Mouse (Mus musculus) frontal cortex, adult 2 months (tissue): ENCODE measurements around the gene Cdk18. TPM values are rescaled to one million over a fixed set of nuclear protein-coding genes. Genes with fewer than 3 reads are reported as not detected.

Experiments
- DNase-seq, 2 experiments: peaks; one replicate each; pipeline ENCODE4 v3.0.0; 2022; ENCODE audit warnings: low spot score in 1 of 2; ENCODE audit errors: extremely low spot score in 1 of 2
- polyA plus RNA-seq: library from polyadenylated mRNA; depleted of rRNA; stranded (reverse); fragments of >200 nt; gene quantifications from 2 replicates; pipeline ENCODE4 v1.2.3, GENCODE M21; 2012

The Cdk18 gene
- polyA plus RNA-seq, 1 experiment, result 43.4 TPM

GRCm38 (mm10) chr1:132150817-132151601, 11.5 kb upstream of the Cdk18 start:
- DNase-seq, result no peak

- no peak for DNase-seq
Measured at GRCm38 (mm10) chr1:132150171-132150570, 10.7 kb upstream of the Cdk18 start.

DNA sequence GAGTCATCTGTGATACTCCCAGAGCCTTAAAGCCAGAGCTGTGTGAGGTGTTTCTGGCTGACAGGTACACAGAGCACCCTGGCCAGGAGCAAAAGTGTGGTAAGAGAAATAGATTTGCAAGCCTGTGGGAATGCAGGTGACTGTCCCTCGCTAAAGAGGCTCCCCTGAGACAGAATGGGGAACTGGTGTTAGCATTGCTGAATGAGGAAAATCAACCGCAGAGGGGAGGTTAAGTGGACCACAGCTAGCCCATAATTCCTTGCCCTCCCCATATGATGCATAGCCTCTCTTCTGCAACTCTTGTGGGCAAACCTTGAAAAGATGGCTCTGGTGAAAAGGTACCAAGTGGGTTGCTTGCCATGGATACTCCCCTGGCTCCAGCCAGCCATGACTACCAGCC, 9.9 kb upstream of the Cdk18 start:
- no peak for DNase-seq

DNA sequence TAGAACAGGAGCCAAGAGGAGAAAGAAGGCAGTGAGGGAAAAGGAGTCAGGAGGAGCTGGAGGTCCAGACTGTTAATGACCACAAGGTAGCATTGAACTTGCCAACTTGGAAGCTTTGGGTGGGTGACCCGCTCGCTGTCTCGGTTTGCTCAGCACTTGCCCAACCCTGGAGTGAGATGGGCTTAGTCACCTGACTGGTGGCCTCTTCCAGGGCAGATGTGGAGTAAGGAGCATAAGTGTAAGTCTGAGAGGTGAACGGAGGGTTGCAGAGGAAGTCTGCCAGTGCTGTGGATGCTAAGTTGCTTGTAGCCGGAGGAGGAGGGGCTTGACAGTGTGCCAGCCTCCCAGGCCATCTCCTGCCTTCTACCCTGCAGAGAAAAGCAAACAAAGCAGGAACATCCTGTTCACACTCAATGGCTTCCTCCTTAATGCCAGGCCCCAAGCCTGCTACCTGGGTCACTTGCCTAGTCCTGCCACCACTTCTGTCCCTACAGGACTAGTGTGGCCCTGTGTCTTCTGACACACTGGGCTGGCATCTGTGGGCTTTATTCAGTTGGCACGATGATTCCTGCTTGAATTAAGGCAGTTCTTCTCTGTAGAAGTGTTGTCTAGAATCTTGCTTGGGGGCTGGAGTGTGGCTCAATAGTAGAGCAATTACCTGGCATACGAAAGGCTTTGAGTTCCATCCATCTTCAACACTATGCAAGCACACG, 6.6 kb upstream of the Cdk18 start:
- DNase-seq, result no peak

DNA sequence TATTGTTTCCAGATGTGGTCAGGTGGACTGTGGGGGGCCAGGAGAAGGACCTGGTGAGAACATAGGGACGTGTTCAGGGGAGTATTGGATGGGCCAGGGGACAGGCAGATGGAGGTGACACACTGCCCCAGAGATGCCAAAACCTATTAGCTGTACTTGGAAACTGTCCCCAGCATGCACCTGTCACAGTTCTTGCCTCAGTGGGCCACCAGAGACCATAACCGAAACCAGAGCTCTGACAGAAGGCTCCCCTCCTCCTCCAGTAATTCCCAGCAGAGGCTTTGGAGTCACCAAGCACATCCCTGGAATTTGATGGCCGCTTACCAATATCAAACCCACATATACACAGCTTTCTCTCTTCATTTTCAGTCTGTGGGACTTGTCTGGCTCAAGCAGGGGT, 5.4 kb upstream of the Cdk18 start:
- DNase-seq, result no peak

DNA sequence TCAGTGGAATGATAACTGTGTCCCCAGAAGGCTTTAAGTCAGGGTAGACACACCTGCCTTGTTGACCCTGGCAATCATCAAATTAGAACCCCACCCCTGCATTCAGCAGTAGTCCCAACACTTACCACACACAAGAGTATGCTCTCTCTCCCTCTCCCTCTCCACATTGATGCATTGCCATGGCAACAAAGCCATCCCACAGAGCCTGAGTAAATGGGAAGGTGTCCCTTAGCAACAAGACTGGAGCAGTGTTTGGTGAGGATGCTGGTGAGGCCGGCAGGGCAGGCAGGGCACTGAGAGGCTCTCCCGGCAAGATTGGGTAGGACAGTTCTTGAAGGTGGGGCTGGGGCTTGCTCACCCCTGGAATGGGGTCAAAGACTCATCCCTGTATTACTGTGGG, 4.7 kb upstream of the Cdk18 start:
- DNase-seq, result peak; percentile 71 to 78

DNA sequence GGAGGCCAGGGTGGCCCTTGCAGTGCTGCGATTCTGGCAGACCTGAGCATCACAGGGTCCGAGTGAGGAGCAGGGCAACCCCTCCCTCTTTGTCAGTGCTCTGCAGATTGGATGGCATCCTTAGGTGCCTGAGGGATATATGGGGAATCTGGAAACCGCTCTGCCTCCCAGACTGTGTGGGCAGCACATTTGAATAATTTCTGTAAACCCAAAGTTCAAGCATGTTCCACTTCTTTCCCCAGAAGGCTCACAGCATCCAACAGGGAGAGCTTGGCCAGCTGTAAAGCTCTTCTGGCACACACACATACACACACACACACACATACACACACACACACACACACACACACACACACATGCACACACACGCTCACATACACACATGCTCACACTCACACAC, 4.2 kb upstream of the Cdk18 start:
- peak in 1 of 2 experiments; percentile 60 for DNase-seq

DNA sequence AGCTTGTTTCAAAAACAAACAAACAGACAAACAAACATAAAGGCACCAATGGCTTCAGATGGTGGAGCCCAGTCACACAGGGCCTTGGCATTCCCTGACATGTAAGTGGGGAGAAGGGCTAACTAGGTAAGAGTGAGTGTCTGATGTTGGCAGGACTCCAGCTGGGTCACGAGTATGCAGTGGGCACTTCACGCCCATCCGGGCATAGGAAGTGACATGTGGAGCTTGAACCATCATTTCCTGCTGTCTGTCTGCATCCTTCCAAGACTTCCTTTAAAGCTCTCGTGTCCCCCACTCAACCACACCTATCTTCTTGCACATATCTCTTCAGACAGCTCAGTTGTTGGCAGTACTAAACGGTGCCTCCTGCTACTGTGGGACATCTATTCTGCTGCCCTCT, 3.6 kb upstream of the Cdk18 start:
- DNase-seq, result no peak

GRCm38 (mm10) chr1:132141753-132142152, 2.3 kb upstream of the Cdk18 start:
- DNase-seq, result no peak

DNA sequence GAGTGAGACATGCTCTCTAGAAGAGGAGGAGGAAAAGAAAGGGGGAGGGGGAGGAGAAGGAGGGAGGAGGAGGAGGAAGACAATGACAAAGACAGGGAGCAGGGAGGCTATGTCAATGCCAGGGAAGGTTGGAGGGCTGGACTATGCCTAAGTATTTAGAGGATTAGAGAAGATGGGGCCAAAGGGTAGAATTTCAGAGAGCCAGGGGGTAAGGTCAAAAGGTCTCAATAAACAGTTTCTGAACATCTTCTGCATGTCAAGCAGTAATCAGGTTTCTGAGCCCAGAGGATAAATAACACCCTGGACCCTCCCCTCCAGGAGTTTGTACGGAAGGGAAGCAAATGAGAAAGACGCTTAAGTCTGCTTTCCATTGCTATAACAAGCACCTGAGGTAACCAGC, 1.7 kb upstream of the Cdk18 start:
- DNase-seq, result no peak

GRCm38 (mm10) chr1:132140574-132140973, 1.1 kb upstream of the Cdk18 start:
- no peak for DNase-seq

GRCm38 (mm10) chr1:132140171-132140570, 687 bp upstream of the Cdk18 start:
- no peak for DNase-seq

DNA sequence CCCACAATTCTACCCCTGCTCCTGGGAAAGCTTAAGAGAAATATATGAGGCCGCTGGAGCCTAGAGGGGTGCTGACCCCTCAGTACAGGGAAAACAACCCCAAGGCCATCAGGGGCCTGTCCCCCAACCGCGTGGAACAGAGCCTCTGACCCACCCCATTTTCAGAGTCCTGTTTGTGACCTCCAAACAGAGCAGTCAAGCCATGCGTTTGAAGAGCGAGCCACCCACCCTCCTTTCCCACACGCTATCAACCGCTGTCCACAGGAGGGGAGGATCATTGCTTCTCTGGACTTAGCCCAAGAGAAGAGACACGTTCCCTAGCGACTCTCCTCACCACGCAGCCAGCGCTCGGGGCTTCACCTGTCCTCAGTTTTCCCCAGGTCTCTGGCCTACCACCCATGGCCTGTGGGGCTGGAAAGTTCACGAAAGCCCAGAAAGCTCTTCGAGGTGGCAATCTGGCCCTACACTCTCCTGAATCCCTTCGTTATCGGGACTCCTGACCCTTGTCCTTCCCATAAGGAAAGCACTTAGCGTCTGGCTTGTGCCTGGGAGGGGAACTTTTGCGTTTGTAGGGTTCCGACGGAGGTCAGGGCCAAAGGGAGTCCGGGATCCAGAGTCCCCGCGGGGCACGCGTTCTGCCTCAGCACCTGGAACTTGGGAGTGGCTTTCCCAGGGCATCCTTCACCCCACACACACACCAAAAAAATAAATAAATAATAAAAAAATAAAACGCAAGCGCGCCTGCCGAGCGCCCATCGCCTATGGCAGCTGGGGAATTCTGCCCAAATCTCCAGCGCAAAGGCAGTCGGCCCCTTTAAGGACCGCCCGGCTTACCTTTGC, 688 bp downstream of the Cdk18 start:
- no peak for DNase-seq

GRCm38 (mm10) chr1:132137935-132138575, 1.4 kb downstream of the Cdk18 start:
- no peak for DNase-seq

DNA sequence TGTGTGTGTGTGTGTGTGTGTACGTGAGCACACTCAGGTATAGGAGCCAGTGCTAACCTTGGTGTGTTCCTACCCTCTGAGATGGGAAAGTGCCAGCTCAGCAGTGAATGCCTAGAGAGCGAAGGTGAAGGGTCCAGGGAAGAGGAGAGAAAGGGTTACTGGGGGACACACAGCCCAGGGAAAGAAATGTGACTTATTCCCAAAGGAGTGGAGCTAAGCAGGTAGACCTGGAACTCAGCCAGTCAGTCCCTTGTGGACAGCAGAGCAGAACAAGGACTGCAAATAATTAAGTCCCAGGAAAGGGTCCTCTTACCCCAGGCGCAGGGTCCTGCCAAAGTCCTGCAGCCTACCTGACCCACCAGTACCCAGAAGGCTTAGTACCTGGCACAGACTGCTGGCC, 2.6 kb downstream of the Cdk18 start:
- no peak for DNase-seq

DNA sequence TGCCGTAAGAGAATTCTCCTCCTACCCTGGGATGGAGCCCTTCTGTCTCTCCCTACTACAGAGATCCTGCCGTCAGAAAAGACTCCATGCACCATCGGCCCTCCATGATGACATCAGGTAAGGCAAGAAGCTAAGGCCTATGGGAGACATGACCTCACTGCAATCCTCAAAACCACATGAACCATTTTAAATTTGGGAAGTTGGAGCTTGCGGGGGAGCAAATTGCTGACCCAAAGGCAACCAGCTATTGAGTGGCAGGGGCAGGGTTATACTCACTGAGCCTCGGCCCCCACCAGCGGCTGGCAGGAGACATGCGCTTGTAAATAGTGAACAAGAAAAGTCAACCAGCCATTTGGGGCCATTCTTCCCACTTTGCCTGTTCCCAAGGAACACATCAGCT, 3.9 kb downstream of the Cdk18 start:
- no peak for DNase-seq

- no peak for DNase-seq
Measured at GRCm38 (mm10) chr1:132128311-132128710, 11.2 kb downstream of the Cdk18 start.

- DNase-seq, result peak in 1 of 2 experiments; percentile 20
Measured at GRCm38 (mm10) chr1:132125803-132126405, 13.6 kb downstream of the Cdk18 start.

- no peak for DNase-seq
Measured at GRCm38 (mm10) chr1:132125249-132125648, 14.2 kb downstream of the Cdk18 start.

GRCm38 (mm10) chr1:132123420-132124014, 16.0 kb downstream of the Cdk18 start:
- no peak for DNase-seq
